Mouse (Mus musculus) right cerebral cortex, postnatal 36 days (tissue): Measurements from ENCODE around the gene Atg2b.

Source experiments
- DNase-seq, 2 experiments: peaks; one replicate each; pipeline ENCODE4 v3.0.0; 2022; ENCODE audit warnings: low spot score in 2 of 2, mixed read lengths in 1 of 2

Gene Atg2b

GRCm38 (mm10) chr12:105598503-105598902 lies 86.5 kb downstream of the Atg2b start:
- DNase-seq = no peak

GRCm38 (mm10) chr12:105597135-105597534 lies 87.9 kb downstream of the Atg2b start:
- no peak for DNase-seq

GRCm38 (mm10) chr12:105593471-105593870 lies 91.5 kb downstream of the Atg2b start:
- DNase-seq = no peak

GRCm38 (mm10) chr12:105592361-105592761 lies 92.7 kb downstream of the Atg2b start:
- no peak for DNase-seq

GRCm38 (mm10) chr12:105590786-105591185 lies 94.2 kb downstream of the Atg2b start:
- no peak for DNase-seq

- DNase-seq = no peak
These were observed 97.5 kb downstream of the Atg2b start for GRCm38 (mm10) chr12:105587526-105587925.

GRCm38 (mm10) chr12:105584851-105585250 lies 100.2 kb downstream of the Atg2b start:
- peak; percentile 31 to 45 for DNase-seq

GRCm38 (mm10) chr12:105583484-105583883 lies 101.5 kb downstream of the Atg2b start:
- DNase-seq = no peak

GRCm38 (mm10) chr12:105582486-105582885 lies 102.5 kb downstream of the Atg2b start:
- no peak for DNase-seq

- no peak for DNase-seq
These were observed 104.5 kb downstream of the Atg2b start for GRCm38 (mm10) chr12:105580490-105580889.

GRCm38 (mm10) chr12:105574356-105574755 lies 110.7 kb downstream of the Atg2b start:
- DNase-seq = no peak

GRCm38 (mm10) chr12:105572622-105573021 lies 112.4 kb downstream of the Atg2b start:
- DNase-seq = no peak

- DNase-seq = no peak
These were observed 113.1 kb downstream of the Atg2b start for GRCm38 (mm10) chr12:105571867-105572266.
